Mouse (Mus musculus) forebrain, postnatal 0 days (tissue): Measurements from ENCODE around the gene Tcta. TPM values are rescaled to one million over a fixed set of nuclear protein-coding genes. Genes with fewer than 3 reads are reported as not detected.

Experiments
- ATAC-seq: fragments of 200-750 bp; cut with Nextera tagmentation; 2 replicates; pipeline ENCODE4 v1.8.0; 2017; ENCODE audit warnings: mild to moderate bottlenecking, moderate library complexity
- DNase-seq: peaks from one replicate; pipeline ENCODE4 v3.0.0-alpha.2; 2015
- H3K27ac ChIP-seq: fragments of 300-500 bp; sonication (generic); 2 replicates; pipeline ENCODE4 v1.5.1; 2014; ENCODE audit warnings: low read depth, mild to moderate bottlenecking, antibody characterized with exemption, low read length, moderate library complexity, mixed read lengths
- H3K27me3 ChIP-seq: fragments of 300-500 bp; sonication (generic); 2 replicates; pipeline ENCODE4 v1.6.1; 2014; ENCODE audit warnings: mild to moderate bottlenecking, low read length, mixed read lengths; ENCODE audit not compliant: insufficient read depth
- H3K36me3 ChIP-seq: fragments of 300-500 bp; sonication (generic); 2 replicates; pipeline ENCODE4 v1.6.1; 2014; ENCODE audit warnings: mild to moderate bottlenecking, moderate library complexity; ENCODE audit not compliant: insufficient read depth
- H3K4me1 ChIP-seq: fragments of 300-500 bp; sonication (generic); 2 replicates; pipeline ENCODE4 v1.6.1; 2014; ENCODE audit warnings: antibody characterized with exemption; ENCODE audit not compliant: insufficient read depth
- H3K4me2 ChIP-seq: fragments of 300-500 bp; sonication (generic); 2 replicates; pipeline ENCODE4 v1.6.1; 2014; ENCODE audit warnings: low read depth, mild to moderate bottlenecking, moderate library complexity
- H3K4me3 ChIP-seq: fragments of 300-500 bp; sonication (generic); 2 replicates; pipeline ENCODE4 v1.5.1; 2014; ENCODE audit warnings: low read depth, low read length, mixed read lengths
- H3K9ac ChIP-seq: fragments of 300-500 bp; sonication (generic); 2 replicates; pipeline ENCODE4 v1.6.1; 2014; ENCODE audit warnings: mild to moderate bottlenecking
- H3K9me3 ChIP-seq: fragments of 300-500 bp; sonication (generic); 2 replicates; pipeline ENCODE4 v1.6.1; 2016; ENCODE audit warnings: low read length
- CTCF ChIP-seq: sonication (generic); IDR thresholded peaks from 2 replicates; pipeline ENCODE4 v1.5.1; 2016; ENCODE audit warnings: antibody characterized with exemption, control low read depth, low read depth
- WGBS: fragments of 180-500 bp; shearing (Covaris S2); extraction: QIAGEN DNeasy Blood & Tissue Kit; methylation state at CpG from one replicate; pipeline ENCODE4 v1.1.7; 2014; 5-methylcytosine and 5-hydroxymethylcytosine counted together
- polyA plus RNA-seq: library from polyadenylated mRNA; unstranded; fragments of >200 nt; fragmentation: Nextera tagmentation; extraction: Ambion mirVana; gene quantifications from 2 replicates; pipeline ENCODE4 v1.2.1, GENCODE M21; 2015
- total RNA-seq: library from RNA; depleted of rRNA; stranded (reverse); fragments of >200 nt; gene quantifications from 2 replicates; pipeline ENCODE4 v1.2.3, GENCODE M21; 2014

The Tcta gene
- total and polyA plus RNA-seq, 2 experiments from 2014 or later = 50.0 to 66.2 TPM

- ATAC-seq (no peak), DNase-seq (no peak)
- WGBS = 97% methylated on average over 3 of the region's 3 CpGs
- Histone ChIP-seq H3K4me3 (no peak overlapping the region), H3K9ac (no peak overlapping the region), H3K9me3 (no peaks in the 10 kb centered on the region), H3K4me1 (no peaks in the 10 kb centered on the region), H3K27me3 (no peaks in the 10 kb centered on the region), H3K36me3 (no peaks in the 10 kb centered on the region), H3K4me2 (no peak overlapping the region), H3K27ac (no peak overlapping the region)
- peak; percentile 32; the same call in 1 of the 2 replicates for TF ChIP-seq CTCF
Measured at GRCm38 (mm10) chr9:108317572-108317971, 11.6 kb upstream of the Tcta start.

DNA sequence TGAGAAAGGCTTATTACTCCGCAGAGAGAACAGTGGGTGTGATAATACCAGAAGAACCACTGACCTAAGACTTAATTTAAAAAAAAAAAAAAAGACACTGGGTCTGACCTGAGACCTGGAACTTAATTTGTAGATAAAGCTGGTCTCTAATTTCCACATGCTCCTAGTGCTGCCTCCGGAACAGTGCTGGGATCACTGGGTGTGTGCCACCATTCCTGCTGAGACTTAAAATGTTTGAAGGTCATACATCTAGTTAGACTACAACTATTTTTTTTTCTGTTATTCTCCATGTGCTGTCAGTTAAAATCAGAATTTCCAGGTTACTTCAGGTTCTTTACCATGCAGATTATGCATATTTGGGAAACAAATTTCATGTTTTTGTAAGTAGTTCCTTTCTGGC, 2.2 kb upstream of the Tcta start:
- peaks cover 3% of the 10 kb centered on the region; the same call in 1 of the 2 replicates for H3K36me3 ChIP-seq
- H3K4me2 ChIP-seq = peak overlapping the region; percentile 48
- 50% methylated on average over 2 of the region's 2 CpGs for WGBS
- H3K4me1 ChIP-seq = peaks cover 29% of the 10 kb centered on the region
- H3K27ac ChIP-seq = no peak overlapping the region
- no peak overlapping the region for H3K9ac ChIP-seq
- no peak for TF ChIP-seq CTCF
- no peaks in the 10 kb centered on the region for H3K9me3 ChIP-seq
- DNase-seq (no peak), ATAC-seq (no peak)
- peak overlapping the region; percentile 89 for H3K4me3 ChIP-seq
- no peaks in the 10 kb centered on the region for H3K27me3 ChIP-seq

- no peak for ATAC-seq
- peaks cover 29% of the 10 kb centered on the region for H3K4me1 ChIP-seq
- H3K36me3 ChIP-seq = peaks cover 11% of the 10 kb centered on the region
- TF ChIP-seq CTCF = no peak
- H3K4me3 ChIP-seq = peak overlapping the region; percentile 89
- DNase-seq = no peak
- no peaks in the 10 kb centered on the region for H3K9me3 ChIP-seq
- H3K9ac ChIP-seq = peak overlapping the region; percentile 90
- WGBS = 18% methylated on average over 12 of the region's 12 CpGs
- peak overlapping the region; percentile 48 for H3K4me2 ChIP-seq
- H3K27ac ChIP-seq = peak overlapping the region; percentile 95; the same call in 1 of the 2 replicates
- no peaks in the 10 kb centered on the region for H3K27me3 ChIP-seq
Measured at GRCm38 (mm10) chr9:108307021-108307807, 1.3 kb upstream of the Tcta start.

GRCm38 (mm10) chr9:108306571-108306980, 616 bp upstream of the Tcta start:
- H3K4me1 ChIP-seq = peaks cover 29% of the 10 kb centered on the region
- WGBS = under 1% methylated on average over 41 of the region's 51 CpGs

DNA sequence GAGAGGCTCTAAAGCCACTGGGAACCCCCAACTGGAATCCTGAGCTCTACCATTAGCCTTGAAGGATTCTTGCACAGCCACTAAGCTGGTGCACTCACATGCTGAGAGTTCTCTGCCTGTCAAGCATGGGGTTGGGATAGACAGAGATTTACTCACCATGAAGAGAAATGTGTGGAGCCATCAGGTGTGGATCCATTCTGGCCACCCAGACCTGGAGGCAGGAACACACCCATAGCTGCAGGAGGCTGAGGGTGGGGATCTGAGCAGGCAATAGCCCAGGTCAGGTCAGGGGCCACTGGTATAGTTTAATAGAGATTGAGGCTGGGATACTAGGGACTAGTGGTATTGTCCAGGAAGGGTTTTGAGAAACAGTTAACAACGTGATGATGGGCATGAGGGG, 790 bp downstream of the Tcta start:
- WGBS = 4% methylated on average over 1 of the region's 1 CpGs
- Histone ChIP-seq H3K9me3 (no peaks in the 10 kb centered on the region), H3K36me3 (peaks cover 21% of the 10 kb centered on the region), H3K27ac (peak overlapping the region; percentile 89), H3K9ac (peak overlapping the region; percentile 82), H3K4me2 (peak overlapping the region; percentile 81), H3K4me1 (peaks cover 29% of the 10 kb centered on the region), H3K4me3 (peak overlapping the region; percentile 89), H3K27me3 (no peaks in the 10 kb centered on the region)
- DNase-seq = no peak
- no peak for TF ChIP-seq CTCF
- ATAC-seq = no peak

More at GRCm38 (mm10) chr9:108306571-108306980, 616 bp upstream of the Tcta start:
- Histone ChIP-seq H3K9ac (peak overlapping the region; percentile 90), H3K4me2 (peak overlapping the region; percentile 48), H3K27me3 (no peaks in the 10 kb centered on the region), H3K27ac (peak overlapping the region; percentile 95), H3K9me3 (no peaks in the 10 kb centered on the region), H3K36me3 (peaks cover 15% of the 10 kb centered on the region), H3K4me3 (peak overlapping the region; percentile 89)
- peak; percentile 57 for ATAC-seq
- no peak for TF ChIP-seq CTCF
- peak; percentile 63 for DNase-seq

DNA sequence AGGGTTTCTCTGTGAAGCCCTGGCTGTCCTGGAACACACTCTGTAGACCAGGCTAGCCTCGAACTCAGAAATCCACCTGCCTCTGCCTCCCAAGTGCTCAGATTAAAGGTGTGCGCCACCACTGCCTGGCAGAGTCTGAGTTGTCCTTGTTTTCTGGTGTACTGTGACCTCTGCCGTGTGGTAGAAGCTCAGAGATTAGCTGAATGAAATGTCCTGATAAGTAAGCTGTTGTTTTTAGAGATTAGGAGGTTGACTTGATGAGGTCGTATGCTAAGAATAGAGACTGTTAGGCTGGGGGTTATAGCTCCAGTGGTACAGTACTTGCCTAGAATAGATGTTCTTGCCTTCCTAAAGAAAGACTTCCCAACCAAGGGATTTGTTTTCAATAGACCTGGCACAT, 1.2 kb downstream of the Tcta start:
- peak overlapping the region; percentile 89 for H3K4me3 ChIP-seq
- H3K27ac ChIP-seq = no peak overlapping the region
- H3K9ac ChIP-seq = peak overlapping the region; percentile 82; the same call in 1 of the 2 replicates
- no peaks in the 10 kb centered on the region for H3K27me3 ChIP-seq
- ATAC-seq = no peak
- peaks cover 21% of the 10 kb centered on the region for H3K36me3 ChIP-seq
- peaks cover 29% of the 10 kb centered on the region for H3K4me1 ChIP-seq
- no peak for DNase-seq
- H3K4me2 ChIP-seq = peak overlapping the region; percentile 81
- no peaks in the 10 kb centered on the region for H3K9me3 ChIP-seq
- WGBS = 87% methylated on average over 4 of the region's 4 CpGs
- TF ChIP-seq CTCF = no peak

- H3K27me3 ChIP-seq = no peaks in the 10 kb centered on the region
- H3K4me1 ChIP-seq = peaks cover 10% of the 10 kb centered on the region
- no peak overlapping the region for H3K4me3 ChIP-seq
- peaks cover 26% of the 10 kb centered on the region for H3K36me3 ChIP-seq
- DNase-seq (no peak), ATAC-seq (no peak)
- no peaks in the 10 kb centered on the region for H3K9me3 ChIP-seq
- H3K9ac ChIP-seq = no peak overlapping the region
- no peak for TF ChIP-seq CTCF
- H3K27ac ChIP-seq = no peak overlapping the region
- no peak overlapping the region for H3K4me2 ChIP-seq
- 88% methylated on average over 3 of the region's 3 CpGs for WGBS
Measured at GRCm38 (mm10) chr9:108301853-108302252, 4.1 kb downstream of the Tcta start.
